Mouse (Mus musculus) thymus, postnatal 0 days (tissue): ENCODE results near the gene Sacm1l. TPM values are rescaled to one million over a fixed set of nuclear protein-coding genes. Genes with fewer than 3 reads are reported as not detected.

Experiments
- polyA plus RNA-seq: library from polyadenylated mRNA; unstranded; fragments of >200 nt; fragmentation: Nextera tagmentation; extraction: Ambion mirVana; gene quantifications from 2 replicates; pipeline ENCODE4 v1.2.1, GENCODE M21; 2015

Sacm1l gene
- polyA plus RNA-seq, 1 experiment from 2014 or later: 46.7 TPM

Other genes starting within 250 kb of the Sacm1l start
- 1,551 and 1,799 TPM in 2 replicates for gene Lars2, start 162.8 kb upstream of the Sacm1l start, polyA plus RNA-seq
- 33.6 and 33.7 TPM in 2 replicates for gene Limd1, start 51.1 kb upstream of the Sacm1l start, polyA plus RNA-seq
- gene Slc6a20b, start 102.8 kb downstream of the Sacm1l start, polyA plus RNA-seq: 0.12 and 0.13 TPM in 2 replicates
- gene Ccr9, start 148.7 kb downstream of the Sacm1l start, polyA plus RNA-seq: 438 and 524 TPM in 2 replicates
- 0.86 and 1.4 TPM in 2 replicates for gene Slc6a20a, start 149.1 kb downstream of the Sacm1l start, polyA plus RNA-seq
- gene Lztfl1, start 187.9 kb downstream of the Sacm1l start, polyA plus RNA-seq: 143 and 152 TPM in 2 replicates